Mouse (Mus musculus) E14TG2a.4 (cell line): ENCODE data around the gene Gm20388.

Experiments used
- CTCF ChIP-seq: conservative IDR thresholded peaks from 2 replicates; pipeline ENCODE4 v1.5.1; 2014; ENCODE audit warnings: low read length
- POU5F1 ChIP-seq: IDR thresholded peaks from 2 replicates; pipeline ENCODE4 v1.6.1; 2014; ENCODE audit warnings: low read length, borderline replicate concordance

- TF ChIP-seq CTCF (no peak), POU5F1 (no peak)
Measured at GRCm38 (mm10) chr8:121395316-121395715, 1484.7 kb downstream of the Gm20388 start.
